Mouse (Mus musculus) liver, postnatal 0 days (tissue): ENCODE results near the gene Filip1l.

ENCODE experiments used
- CTCF ChIP-seq: sonication (generic); IDR thresholded peaks from 2 replicates; pipeline ENCODE4 v1.5.1; 2016; ENCODE audit warnings: antibody characterized with exemption, low read depth
- EP300 ChIP-seq: IDR thresholded peaks from 2 replicates; pipeline ENCODE4 v1.6.1; 2016; ENCODE audit warnings: antibody characterized with exemption, low read depth, mild to moderate bottlenecking

DNA sequence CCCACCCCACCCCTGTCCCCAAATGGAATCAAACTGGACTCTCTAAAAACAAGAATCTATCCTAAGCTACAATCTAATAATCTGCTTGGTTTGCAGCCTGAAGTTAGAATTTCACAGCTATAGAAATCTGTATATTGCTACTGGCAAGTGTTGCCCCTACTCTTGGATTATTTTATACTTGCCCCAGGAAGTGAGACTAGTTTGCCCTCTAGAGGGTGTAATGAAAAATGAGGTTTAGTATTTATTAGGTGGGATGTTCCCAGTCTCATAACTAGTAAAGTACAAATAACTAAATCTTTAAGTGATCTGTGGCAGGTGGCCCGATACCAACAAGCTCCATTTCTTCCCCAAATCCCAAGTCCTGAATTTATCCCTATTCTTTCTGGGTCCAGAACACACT is 224.6 kb downstream of the Filip1l start:
- TF ChIP-seq EP300 (no peak), CTCF (peak; percentile 44)
